Mouse (Mus musculus) B cell, adult 2 months (primary cell): ENCODE data around the gene Zfp266.
"Not testable (repeated sequence)": the region's sequence is repeated elsewhere in the genome, so short reads cannot be mapped to it uniquely, and the experiment has no call there.

Experiments used
- DNase-seq, 2 experiments: peaks; one replicate each; pipeline ENCODE4 v3.0.0; 2022

Gene Zfp266

DNA sequence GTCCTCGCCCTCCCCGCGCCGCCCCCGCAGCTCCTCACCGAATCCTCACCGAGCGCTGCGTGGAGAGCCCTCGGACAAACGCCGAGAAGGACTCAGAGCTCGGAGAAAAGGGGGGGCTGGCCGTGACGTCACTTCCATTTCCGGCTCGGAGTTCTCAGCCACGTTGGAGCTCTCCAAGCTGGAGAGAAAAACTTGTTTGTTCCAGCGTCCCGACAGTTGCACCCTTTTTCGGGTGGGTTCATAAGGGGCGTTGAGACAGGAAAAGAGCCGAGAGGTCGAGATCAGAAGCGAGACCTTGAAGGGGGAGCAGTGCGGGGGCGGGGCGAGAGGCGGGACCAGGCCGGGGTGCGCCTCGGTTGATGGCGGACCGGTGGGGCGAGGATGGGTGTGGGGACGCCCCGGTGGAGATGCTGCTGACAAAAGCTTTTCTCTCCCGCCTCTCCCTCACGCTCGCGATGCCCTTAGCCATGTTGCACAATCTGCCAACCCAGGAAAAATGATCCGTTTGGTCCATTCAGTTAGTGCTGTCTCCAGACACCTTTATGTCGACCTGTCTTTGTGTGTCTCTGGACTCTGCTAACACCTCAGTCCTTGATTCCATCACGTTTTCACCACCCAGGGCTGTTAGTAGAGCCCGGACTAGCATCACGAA, at the start of gene Zfp266:
TSS of gene Zfp266 (minus strand) at position 112 of the 652 bp plus-strand sequence.
- DNase-seq, result peak; percentile 93 to 94

DNA sequence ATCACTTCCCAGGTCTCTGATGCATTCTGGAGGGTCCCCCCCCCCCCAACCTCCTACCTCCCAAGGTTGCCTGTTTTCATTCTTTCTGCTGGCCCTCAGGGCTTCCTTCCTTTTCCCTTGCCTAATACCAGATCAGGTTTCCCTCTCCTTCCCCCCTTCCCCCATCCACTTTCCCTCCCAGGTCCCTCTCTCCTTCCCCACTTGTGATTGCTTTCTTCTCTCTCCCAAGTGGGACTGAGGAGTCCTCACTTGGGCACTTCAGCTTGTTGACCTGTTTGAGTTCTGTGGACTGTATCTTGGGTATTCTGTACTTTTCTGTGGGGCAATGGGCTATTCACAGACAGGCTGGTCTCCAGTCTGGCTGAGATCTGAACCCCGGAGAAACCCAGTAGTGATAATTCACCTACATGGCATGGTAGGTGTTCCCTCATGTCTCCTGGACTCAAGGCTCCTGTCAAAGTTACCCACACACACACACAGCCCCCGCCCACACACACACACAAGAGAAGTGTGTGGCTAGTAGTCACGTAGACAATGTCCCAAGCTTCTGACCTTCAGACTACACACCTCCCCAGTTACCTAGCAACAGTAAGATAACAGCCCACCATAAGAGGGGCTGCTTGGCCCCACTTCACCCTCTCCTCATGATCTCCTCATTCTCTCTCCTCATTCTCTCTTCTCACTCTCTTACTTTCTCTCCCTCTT, 44.3 kb upstream of the Zfp266 start:
- DNase-seq, result not testable (repeated sequence)

- no peak for DNase-seq
These were observed 41.0 kb upstream of the Zfp266 start for GRCm38 (mm10) chr9:20562177-20562576.

GRCm38 (mm10) chr9:20552698-20553097, 31.5 kb upstream of the Zfp266 start:
- DNase-seq, result no peak

DNA sequence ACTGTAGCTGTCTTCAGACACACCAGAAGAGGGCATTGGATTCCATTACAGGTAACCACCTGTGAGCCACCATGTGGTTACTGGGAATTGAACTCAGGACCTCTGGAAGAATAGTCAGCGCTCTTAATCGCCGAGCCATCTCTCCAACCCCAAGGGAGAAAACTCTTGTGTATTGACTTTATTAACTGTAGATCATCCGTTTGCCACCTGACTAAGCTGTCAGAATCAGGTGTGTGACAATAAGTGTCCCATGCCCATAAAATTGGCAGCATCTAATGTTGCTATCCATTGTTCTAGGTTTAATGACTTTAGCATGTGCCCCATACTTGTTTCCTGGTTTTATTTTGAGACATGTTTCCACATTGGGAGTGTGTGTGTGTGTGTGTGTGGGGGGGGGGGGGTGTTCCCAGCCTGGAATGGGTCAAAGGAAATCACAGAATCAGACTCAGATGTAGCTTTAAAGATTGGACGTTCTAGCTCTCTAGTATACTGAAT, 30.6 kb upstream of the Zfp266 start:
- no peak for DNase-seq

- no peak for DNase-seq
These were observed 23.9 kb upstream of the Zfp266 start for GRCm38 (mm10) chr9:20545151-20545550.

DNA sequence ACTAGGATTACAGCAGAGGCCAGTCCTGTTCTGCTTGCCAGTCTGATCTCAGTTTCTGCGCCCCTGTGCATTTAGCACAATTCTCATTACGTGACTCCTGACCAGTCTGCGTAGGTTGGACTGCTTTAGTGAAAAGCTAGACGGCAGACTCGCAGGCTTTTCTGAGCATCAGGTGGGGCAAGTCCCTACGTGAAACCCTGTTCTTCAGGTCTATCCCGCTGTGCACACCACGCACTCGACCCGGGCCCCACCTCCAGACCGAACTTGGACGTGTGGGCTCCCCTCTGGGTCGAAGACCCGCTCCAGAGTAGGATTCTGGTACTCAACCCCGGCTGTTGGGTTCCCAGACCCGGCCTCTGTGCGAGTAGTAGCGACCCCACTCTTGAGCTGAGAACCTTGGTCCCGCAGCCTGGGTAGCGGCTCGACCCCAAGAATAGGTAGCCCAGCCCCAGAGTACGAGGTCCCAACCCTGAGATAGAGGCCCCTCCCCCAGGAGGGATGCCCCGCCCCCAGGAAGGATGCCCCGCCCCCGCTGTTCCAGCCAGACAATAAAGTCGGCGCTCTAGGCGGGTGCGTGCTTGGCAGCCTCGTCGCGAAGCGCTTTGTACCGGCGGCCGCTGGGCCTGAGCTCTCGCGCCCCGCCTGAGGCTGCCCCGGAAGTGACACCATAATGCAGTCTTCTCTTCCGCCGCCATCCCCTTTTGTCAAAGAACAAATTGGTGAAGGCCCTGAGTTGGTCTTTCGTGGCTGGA, 23.0 kb upstream of the Zfp266 start:
- DNase-seq, result peak; percentile 76 to 77

DNA sequence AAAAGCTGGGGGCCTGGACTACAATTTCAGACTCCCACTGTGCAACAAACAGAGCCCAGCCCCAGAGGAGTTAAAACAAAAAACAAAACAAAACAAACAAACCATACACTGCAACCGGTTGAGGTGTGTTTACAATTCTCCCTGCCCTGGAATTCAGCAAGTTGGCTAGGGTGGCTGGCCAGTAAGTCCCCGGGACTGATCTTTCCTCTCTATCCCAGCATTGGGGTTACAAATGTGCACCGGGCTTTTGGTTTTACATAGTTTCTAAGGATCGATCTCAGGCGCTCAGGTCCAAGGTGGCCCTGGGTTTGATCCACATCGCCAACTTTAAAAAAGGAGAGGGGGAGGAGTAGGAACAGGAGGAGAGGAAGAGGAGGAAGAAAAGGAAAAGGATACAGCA, 22.3 kb upstream of the Zfp266 start:
- no peak for DNase-seq

DNA sequence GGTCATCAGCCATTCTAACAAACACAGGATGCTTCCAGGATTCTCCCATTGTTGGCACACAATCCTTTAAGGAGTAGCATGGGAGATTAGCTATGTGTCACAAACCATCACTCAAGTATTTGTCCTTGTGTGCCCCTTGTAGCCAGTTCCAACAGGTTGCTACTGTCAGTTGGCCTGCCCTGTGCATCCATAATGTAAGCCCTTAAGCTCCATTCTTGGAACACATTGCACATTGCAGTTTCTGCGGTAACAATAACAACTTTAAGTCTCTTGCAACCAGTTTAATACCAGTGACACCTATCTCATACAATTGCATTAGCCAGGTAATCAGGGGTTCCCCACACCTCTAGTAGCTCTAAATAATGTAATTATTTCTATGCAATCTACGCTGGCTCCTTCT, 15.4 kb upstream of the Zfp266 start:
- DNase-seq, result no peak

GRCm38 (mm10) chr9:20534326-20534926, 13.2 kb upstream of the Zfp266 start:
- no peak for DNase-seq

GRCm38 (mm10) chr9:20520531-20521210, 546 bp downstream of the Zfp266 start:
- DNase-seq, result peak; percentile 4 to 7

- DNase-seq, result no peak
These were observed 1.3 kb downstream of the Zfp266 start for GRCm38 (mm10) chr9:20519949-20520348.

GRCm38 (mm10) chr9:20518708-20519107, 2.5 kb downstream of the Zfp266 start:
- DNase-seq, result no peak

DNA sequence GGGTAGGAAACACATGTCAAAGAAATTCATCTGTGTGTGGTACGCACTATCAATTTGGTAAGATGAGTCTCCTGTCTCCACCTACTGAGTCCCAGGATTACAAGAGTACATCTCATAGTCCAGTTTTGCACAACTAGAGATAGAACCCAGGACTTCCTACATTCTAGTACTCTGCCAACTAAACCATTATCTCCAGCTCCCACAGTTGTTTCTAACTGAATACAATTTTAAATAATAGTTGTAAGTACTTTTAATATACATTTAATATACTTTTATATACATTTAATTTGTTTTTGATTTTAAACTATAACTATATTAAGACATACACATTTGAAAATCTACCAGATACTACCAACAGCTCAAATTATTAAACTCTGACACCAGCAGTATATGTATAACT, 3.5 kb downstream of the Zfp266 start:
- DNase-seq, result no peak

DNA sequence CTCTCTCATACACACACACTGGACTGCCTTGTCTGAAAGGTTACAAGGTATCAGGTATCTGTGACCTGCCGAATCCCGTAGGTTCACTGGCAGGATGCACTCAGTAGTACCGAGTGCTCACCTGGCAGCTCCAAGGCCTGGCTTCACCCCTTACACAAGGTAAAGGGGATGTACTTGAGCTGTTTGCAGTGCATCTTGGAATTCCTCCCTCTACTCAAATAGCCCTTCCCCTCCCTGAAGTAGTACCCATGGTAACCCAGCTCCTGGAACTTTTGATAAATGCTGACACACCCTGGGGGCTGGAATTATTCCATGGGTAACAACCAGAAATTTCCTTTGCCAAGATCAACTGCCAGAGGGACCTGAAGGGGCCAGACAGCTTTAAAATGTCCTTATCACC, 7.2 kb downstream of the Zfp266 start:
- DNase-seq, result no peak

- DNase-seq, result no peak
These were observed 8.5 kb downstream of the Zfp266 start for GRCm38 (mm10) chr9:20512714-20513113.

DNA sequence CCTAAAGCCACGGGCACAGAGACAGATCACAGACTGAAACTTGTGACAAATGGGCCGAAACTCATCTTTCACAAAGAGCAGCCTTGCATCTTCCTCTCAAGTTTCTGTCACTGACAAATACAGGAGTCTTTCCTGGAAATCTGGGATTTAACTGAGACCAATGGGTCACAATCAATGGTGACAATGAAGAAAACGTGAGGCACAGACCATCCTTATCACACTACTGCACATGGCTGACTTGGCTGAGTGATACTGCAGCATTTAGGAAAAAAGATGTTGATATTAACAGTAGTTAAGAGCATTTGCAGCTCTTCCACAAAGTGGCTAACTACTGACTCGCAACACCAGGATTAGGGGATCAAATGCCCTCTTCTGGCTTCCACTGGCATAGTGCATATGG, 9.6 kb downstream of the Zfp266 start:
- no peak for DNase-seq

DNA sequence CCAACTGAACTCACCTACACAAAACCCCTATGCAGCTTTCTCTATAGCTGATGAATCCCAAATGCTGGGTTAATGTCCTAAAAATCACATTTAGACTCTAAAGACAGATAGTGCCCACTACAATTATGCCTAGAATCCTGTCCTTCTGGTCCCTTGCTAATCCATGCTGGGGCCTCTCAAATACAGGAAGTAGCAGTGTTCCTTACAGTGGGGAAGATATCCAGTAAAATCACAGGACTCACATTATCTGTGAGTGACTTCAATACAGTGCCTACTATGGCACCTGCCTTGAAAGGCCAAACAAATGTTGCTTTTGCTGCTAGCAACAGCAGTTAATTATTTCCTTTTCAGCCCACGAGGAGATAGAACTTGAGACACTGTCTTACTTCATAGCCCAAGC, 10.9 kb downstream of the Zfp266 start:
- DNase-seq, result no peak

DNA sequence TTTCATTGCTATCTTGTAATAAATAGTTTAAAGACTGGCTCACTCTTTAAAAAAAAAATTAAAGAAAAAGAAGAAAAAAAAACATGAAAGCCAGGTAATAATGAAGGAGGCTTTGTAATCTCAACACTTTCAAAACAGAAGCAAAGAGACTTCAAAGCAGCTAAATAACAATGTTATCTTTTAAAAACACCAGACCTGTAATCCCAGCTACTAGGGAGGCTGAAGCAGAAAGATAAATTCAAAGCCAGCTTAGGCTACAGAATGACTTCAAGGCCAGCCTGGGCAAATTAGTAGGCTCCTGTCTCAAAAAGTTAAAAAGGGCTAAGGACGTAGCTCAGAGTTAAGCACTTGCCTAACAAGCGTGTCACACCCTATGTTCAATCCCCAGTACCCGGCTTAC, 11.5 kb downstream of the Zfp266 start:
- DNase-seq, result no peak

DNA sequence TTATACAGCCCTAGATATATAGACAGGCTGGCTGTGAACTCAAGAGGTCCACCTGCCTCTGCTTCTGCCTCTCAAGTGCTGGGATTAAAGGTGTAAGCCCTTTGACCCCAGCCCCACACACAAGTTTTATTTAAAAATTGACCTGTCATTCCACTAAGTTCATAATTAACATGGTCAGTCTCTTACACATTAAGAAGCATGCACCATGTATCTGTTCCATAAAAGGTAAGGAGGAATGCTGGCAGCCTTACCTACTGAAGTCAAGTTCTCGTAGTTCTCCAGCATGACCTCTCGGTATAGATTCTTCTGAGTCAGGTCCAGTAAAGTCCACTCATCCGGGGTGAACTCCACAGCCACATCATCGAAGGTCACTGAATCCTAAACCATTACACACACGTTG, 16.4 kb downstream of the Zfp266 start:
- no peak for DNase-seq

DNA sequence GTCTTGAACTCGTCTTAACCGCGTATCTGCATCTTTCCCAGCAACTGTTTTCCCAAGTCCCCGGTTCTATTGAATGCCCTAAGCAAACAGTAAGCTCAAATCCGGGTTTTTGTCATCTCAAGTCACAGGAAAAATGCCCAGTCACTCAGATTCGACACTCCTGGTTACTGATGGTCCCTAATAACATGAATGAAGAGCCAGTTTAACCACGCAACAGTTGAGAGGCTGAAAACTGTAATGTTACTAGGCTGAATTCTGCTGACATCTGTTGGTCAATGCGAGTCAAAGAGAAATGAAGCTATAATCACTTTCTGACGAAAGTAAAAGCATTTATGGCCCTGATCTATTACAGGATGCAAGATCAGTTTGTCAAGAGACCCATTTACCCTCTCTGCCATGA, 27.9 kb downstream of the Zfp266 start:
- peak; percentile 8 to 10 for DNase-seq

GRCm38 (mm10) chr9:20492527-20493233, 28.5 kb downstream of the Zfp266 start, which contains the start of gene Zfp426:
TSS of gene Zfp426 (minus strand) at chr9:20492746.
- DNase-seq, result peak; percentile 88 to 92
